Mouse (Mus musculus): ENCODE results near the gene Olfr285. TPM values are rescaled to one million over a fixed set of nuclear protein-coding genes. Genes with fewer than 3 reads are reported as not detected.

Gene Olfr285
- total and polyA plus RNA-seq, 2 experiments from 2014 or later: not detected

- Histone ChIP-seq H3K4me2 (ENCODE audit: low read depth) (no peak overlapping the region), H3K9me3 (ENCODE audit: low read length) (no peaks in the 10 kb centered on the region), H3K4me1 (ENCODE audit: insufficient read depth) (no peaks in the 10 kb centered on the region), H3K4me3 (ENCODE audit: low read depth, low read length) (no peak overlapping the region), H3K9ac (no peak overlapping the region), H3K36me3 (ENCODE audit: insufficient read depth) (peaks cover 11% of the 10 kb centered on the region; the same call in 1 of the 2 replicates), H3K27ac (ENCODE audit: low read depth, low read length) (no peak overlapping the region), H3K27me3 (ENCODE audit: insufficient read depth, low read length) (no peaks in the 10 kb centered on the region)
- ATAC-seq (peak; percentile 42), DNase-seq (peak; percentile 13)
- no peak for TF ChIP-seq CTCF (IDR thresholded peaks at IDR 0.05; ENCODE audit: low read depth)
- WGBS: 74% methylated on average over 7 of the region's 7 CpGs
These were observed 30.7 kb downstream of the Olfr285 start for GRCm38 (mm10) chr15:98286418-98286817.

Other genes with a start within 250 kb of the Olfr285 start
- gene Pfkm, start 224.8 kb downstream of the Olfr285 start, total RNA-seq (2014; rRNA removed): 90.1 and 91.9 TPM in 2 replicates
- 76.4 and 86.3 TPM in 2 replicates for gene Pfkm, start 224.8 kb downstream of the Olfr285 start, polyA plus RNA-seq (2015; fragmentation: Nextera tagmentation; extraction: Ambion mirVana)
- 13.6 and 19.8 TPM in 2 replicates for gene Senp1, start 223.6 kb downstream of the Olfr285 start, total RNA-seq (2014; rRNA removed)
- 8.5 and 12.2 TPM in 2 replicates for gene Senp1, start 223.6 kb downstream of the Olfr285 start, polyA plus RNA-seq (2015; fragmentation: Nextera tagmentation; extraction: Ambion mirVana)
- 46.3 and 56.9 TPM in 2 replicates for gene Asb8, start 151.7 kb downstream of the Olfr285 start, total RNA-seq (2014; rRNA removed)
- 36.5 and 46.8 TPM in 2 replicates for gene Asb8, start 151.7 kb downstream of the Olfr285 start, polyA plus RNA-seq (2015; fragmentation: Nextera tagmentation; extraction: Ambion mirVana)
- 50.7 and 66.0 TPM in 2 replicates for gene Ccdc184, start 150.2 kb downstream of the Olfr285 start, total RNA-seq (2014; rRNA removed)
- 56.3 and 68.9 TPM in 2 replicates for gene Ccdc184, start 150.2 kb downstream of the Olfr285 start, polyA plus RNA-seq (2015; fragmentation: Nextera tagmentation; extraction: Ambion mirVana)
- gene Olfr288, start 121.8 kb downstream of the Olfr285 start, total RNA-seq (2014; rRNA removed): not detected in 2 replicates
- gene Olfr288, start 121.8 kb downstream of the Olfr285 start, polyA plus RNA-seq (2015; fragmentation: Nextera tagmentation; extraction: Ambion mirVana): 0.10 TPM in 1 of 2 replicates, not detected in the other
- gene Gm44579, start 96.4 kb downstream of the Olfr285 start, total RNA-seq (2014; rRNA removed): 0.08 and 0.29 TPM in 2 replicates
- 0.15 TPM in 1 of 2 replicates, not detected in the other for gene Gm44579, start 96.4 kb downstream of the Olfr285 start, polyA plus RNA-seq (2015; fragmentation: Nextera tagmentation; extraction: Ambion mirVana)
- 0.15 and 0.24 TPM in 2 replicates for gene Olfr287, start 96.3 kb downstream of the Olfr285 start, total RNA-seq (2014; rRNA removed)
- gene Olfr287, start 96.3 kb downstream of the Olfr285 start, polyA plus RNA-seq (2015; fragmentation: Nextera tagmentation; extraction: Ambion mirVana): 0.25 and 0.45 TPM in 2 replicates
- not detected in 2 replicates for gene Olfr286, start 82.9 kb downstream of the Olfr285 start, total RNA-seq (2014; rRNA removed)
- not detected in 2 replicates for gene Olfr286, start 82.9 kb downstream of the Olfr285 start, polyA plus RNA-seq (2015; fragmentation: Nextera tagmentation; extraction: Ambion mirVana)
- gene H1fnt, start 60.1 kb downstream of the Olfr285 start, total RNA-seq (2014; rRNA removed): not detected in 2 replicates
- not detected in 2 replicates for gene H1fnt, start 60.1 kb downstream of the Olfr285 start, polyA plus RNA-seq (2015; fragmentation: Nextera tagmentation; extraction: Ambion mirVana)
- gene Zfp641, start 21.2 kb downstream of the Olfr285 start, total RNA-seq (2014; rRNA removed): 11.4 and 14.8 TPM in 2 replicates
- 3.8 and 6.6 TPM in 2 replicates for gene Zfp641, start 21.2 kb downstream of the Olfr285 start, polyA plus RNA-seq (2015; fragmentation: Nextera tagmentation; extraction: Ambion mirVana)
- 0.81 TPM in 1 of 2 replicates, not detected in the other for gene Olfr284, start 23.6 kb upstream of the Olfr285 start, total RNA-seq (2014; rRNA removed)
- not detected in 2 replicates for gene Olfr284, start 23.6 kb upstream of the Olfr285 start, polyA plus RNA-seq (2015; fragmentation: Nextera tagmentation; extraction: Ambion mirVana)
- not detected in 2 replicates for gene Olfr283, start 63.6 kb upstream of the Olfr285 start, total RNA-seq (2014; rRNA removed)
- not detected in 2 replicates for gene Olfr283, start 63.6 kb upstream of the Olfr285 start, polyA plus RNA-seq (2015; fragmentation: Nextera tagmentation; extraction: Ambion mirVana)
- gene Olfr282, start 113.9 kb upstream of the Olfr285 start, total RNA-seq (2014; rRNA removed): not detected in 2 replicates
- not detected in 2 replicates for gene Olfr282, start 113.9 kb upstream of the Olfr285 start, polyA plus RNA-seq (2015; fragmentation: Nextera tagmentation; extraction: Ambion mirVana)
- not detected in 2 replicates for gene Olfr281, start 135.2 kb upstream of the Olfr285 start, total RNA-seq (2014; rRNA removed)
- not detected in 2 replicates for gene Olfr281, start 135.2 kb upstream of the Olfr285 start, polyA plus RNA-seq (2015; fragmentation: Nextera tagmentation; extraction: Ambion mirVana)
- not detected in 2 replicates for gene OR5BS1P, start 152.5 kb upstream of the Olfr285 start, total RNA-seq (2014; rRNA removed)
- gene OR5BS1P, start 152.5 kb upstream of the Olfr285 start, polyA plus RNA-seq (2015; fragmentation: Nextera tagmentation; extraction: Ambion mirVana): not detected in 2 replicates
- gene Lalba, start 165.4 kb upstream of the Olfr285 start, total RNA-seq (2014; rRNA removed): not detected in 2 replicates
- not detected in 2 replicates for gene Lalba, start 165.4 kb upstream of the Olfr285 start, polyA plus RNA-seq (2015; fragmentation: Nextera tagmentation; extraction: Ambion mirVana)
- gene Olfr279, start 175.0 kb upstream of the Olfr285 start, total RNA-seq (2014; rRNA removed): not detected in 2 replicates
- gene Olfr279, start 175.0 kb upstream of the Olfr285 start, polyA plus RNA-seq (2015; fragmentation: Nextera tagmentation; extraction: Ambion mirVana): not detected in 2 replicates
- 69.9 and 74.1 TPM in 2 replicates for gene Kansl2, start 216.9 kb upstream of the Olfr285 start, total RNA-seq (2014; rRNA removed)
- 109 and 110 TPM in 2 replicates for gene Kansl2, start 216.9 kb upstream of the Olfr285 start, polyA plus RNA-seq (2015; fragmentation: Nextera tagmentation; extraction: Ambion mirVana)

Data from forebrain, postnatal 0 days (tissue).